Mouse (Mus musculus) granulocyte monocyte progenitor cell, adult 5-6 weeks (primary cell): Measurements from ENCODE around the gene BC028528. TPM values are rescaled to one million over a fixed set of nuclear protein-coding genes. Genes with fewer than 3 reads are reported as not detected.
"Not testable (repeated sequence)": the region's sequence is repeated elsewhere in the genome, so short reads cannot be mapped to it uniquely, and the experiment has no call there.

Experiments
- ATAC-seq: replicated peaks from 2 replicates; pipeline ENCODE4 v1.8.0; 2016; ENCODE audit warnings: mild to moderate bottlenecking, moderate TSS enrichment, inconsistent platforms; ENCODE audit not compliant: poor library complexity, severe bottlenecking
- total RNA-seq, 2 experiments: library from RNA; stranded (forward) in 1 of 2; stranded (reverse) in 1 of 2; fragments of 200-712, 200-1000 nt in 1 of 2; fragments of >200 nt in 1 of 2; fragmentation: Nextera tagmentation in 1 of 2; gene quantifications; 2 replicates each; pipeline ENCODE4 v1.2.3; 2014 to 2017

The BC028528 gene
- total RNA-seq, 2 experiments from 2014 or later: 51.1 to 65.2 TPM

DNA sequence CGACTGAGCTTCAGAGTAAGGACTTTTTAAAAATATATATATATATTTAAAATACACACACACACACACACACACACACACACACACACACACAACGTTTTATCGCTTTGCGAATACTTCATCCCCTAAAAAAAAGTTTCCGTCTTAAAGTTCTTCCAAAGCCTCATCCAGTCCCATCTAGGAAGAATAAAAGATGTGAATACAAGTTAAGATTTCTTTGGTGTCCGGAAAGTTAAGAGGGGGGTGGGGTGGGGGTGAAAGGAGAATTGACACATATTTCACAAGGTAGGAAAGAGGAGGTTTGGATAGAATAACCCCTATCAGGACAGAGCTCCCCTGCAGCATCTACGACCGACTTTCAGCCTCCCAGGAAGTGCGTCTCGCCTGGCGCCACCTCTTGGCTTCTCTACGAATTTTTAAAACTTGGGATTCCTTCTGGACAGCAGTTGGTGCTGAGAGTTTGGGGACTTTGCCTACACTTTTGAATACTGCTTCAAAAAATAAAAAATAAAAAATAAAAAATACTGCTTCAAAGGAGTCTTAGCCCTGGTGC is 14.2 kb upstream of the BC028528 start:
- ATAC-seq: peak; percentile 52

DNA sequence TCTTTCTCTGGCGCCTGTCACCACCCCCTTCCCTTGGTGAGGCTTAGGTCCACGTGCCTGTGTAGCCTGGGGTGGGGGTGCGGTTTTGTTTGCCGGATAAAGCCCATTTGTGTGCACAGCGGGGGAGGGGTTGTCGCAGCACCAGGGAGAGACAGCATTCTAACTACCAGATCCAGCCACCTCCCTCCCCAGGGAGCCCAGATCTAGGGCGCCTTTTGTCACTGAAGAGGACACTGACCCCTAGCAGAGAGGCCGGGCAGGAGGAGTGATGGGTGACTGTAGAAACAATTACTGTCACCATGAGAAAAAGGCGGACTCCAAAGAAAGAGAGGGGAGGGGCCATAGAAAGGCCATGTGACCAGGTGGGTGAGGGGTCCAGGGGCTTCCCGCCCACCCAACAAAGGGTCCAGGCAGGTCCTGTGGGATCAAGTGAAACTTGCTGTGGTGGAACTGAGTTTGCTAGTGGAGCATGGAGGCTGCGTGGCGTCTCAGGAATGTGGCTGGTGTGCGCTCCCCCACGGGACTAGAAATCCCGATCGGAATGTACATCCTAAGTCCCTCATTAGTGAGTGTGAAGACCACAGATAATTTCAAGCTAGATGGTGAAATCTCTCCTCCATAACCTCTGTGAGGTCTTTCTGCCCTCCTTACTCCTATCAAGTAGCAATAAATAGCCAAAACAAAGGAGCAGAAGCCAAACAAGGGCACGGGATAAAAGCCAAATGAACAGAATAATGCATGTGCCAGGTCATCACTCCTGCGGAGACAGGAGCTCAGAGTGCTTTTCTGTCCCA is 13.5 kb upstream of the BC028528 start:
- ATAC-seq: peak; percentile 22; the same call in 1 of the 2 replicates

DNA sequence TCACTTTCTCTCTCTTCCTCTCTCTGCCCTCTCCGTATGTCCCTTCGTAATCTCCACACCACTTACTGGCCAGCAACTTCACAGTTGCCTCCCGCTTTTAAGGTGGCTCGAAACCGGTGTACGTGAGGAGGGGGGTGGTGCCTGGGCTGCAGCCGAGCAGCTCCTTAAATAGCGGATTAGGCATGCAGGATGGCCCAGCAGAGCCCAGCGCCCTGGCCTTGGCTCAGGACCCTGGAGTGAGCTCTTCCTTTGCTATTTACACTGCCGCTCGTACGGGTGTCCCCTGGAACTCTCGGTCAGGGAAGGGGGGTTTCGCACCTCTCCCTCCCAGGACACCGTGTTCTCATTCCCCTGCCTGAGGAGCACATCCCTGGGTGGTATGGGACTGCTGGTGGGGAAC is 12.8 kb upstream of the BC028528 start, which contains the start of gene Car14:
Car14 (minus strand) TSS at position 124 of the 400 bp plus-strand sequence.
- ATAC-seq: no peak

DNA sequence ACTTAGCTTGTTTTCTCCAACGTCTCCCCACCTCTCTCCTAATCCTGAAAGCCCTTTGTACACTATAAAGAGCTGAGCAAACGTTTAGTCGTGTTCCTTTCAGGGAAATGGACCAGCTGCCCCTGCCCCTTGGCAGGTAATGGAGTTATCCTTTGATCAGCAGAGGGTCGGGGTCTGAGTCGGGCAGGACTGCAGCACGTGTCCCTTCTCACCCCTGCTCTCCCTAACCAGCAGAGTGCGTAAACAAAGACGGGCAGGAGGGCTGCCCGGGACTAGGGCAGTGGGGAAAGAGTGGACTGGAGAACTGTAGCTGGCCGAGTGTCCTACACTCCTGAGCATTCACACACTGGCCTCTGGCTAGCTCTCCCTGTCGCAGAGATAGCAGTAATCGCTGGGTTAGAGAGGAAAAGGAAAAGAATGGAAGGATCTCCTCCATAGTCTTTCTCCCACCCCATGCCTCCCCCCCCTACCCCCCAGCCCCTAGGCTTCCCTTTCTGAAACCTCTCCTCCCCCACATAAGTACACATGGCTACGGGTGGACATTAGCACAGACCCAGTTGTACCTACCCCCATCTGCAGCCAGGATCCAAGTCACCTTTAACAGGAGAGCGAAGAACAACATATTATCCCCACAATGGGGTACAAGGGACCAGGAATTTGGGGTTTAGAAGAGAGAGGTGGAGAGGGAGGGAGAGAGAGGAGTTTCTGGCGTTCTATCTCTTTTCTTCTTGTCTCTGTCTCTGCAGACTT is 12.1 kb upstream of the BC028528 start:
- ATAC-seq: no peak

DNA sequence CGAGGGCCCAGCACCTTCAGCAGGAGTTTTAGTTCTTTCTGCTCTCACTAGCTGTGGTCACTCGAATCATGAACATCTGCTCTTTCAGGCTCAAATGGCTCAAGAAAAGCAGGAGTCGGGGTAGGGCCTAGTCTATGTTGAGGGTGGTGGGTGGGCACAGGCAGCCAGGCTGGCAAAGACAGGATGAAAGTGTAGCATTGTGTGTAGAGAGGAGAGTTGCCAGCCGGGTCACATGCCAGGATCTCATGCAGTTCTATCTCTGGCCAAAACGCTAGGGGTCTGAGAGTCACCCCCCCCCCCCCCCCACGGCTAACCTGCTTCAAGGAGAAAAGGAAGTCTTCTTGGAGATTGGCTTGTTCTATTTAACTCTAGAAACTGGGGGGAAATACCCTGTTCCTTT is 10.8 kb upstream of the BC028528 start:
- no peak for ATAC-seq

DNA sequence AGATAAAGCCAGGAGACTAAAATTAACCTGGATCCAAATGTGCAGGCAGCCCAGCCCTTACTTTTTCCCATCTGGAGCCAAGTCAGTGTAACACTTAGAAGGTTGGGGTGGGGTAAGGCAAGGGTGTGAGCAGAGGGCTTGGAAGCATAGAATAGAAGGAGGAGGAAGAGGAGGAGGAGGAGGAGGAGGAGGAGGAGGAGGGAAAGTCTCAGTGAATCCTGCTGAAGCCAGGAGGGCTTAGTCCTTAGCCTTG is 10.5 kb upstream of the BC028528 start:
- no peak for ATAC-seq

DNA sequence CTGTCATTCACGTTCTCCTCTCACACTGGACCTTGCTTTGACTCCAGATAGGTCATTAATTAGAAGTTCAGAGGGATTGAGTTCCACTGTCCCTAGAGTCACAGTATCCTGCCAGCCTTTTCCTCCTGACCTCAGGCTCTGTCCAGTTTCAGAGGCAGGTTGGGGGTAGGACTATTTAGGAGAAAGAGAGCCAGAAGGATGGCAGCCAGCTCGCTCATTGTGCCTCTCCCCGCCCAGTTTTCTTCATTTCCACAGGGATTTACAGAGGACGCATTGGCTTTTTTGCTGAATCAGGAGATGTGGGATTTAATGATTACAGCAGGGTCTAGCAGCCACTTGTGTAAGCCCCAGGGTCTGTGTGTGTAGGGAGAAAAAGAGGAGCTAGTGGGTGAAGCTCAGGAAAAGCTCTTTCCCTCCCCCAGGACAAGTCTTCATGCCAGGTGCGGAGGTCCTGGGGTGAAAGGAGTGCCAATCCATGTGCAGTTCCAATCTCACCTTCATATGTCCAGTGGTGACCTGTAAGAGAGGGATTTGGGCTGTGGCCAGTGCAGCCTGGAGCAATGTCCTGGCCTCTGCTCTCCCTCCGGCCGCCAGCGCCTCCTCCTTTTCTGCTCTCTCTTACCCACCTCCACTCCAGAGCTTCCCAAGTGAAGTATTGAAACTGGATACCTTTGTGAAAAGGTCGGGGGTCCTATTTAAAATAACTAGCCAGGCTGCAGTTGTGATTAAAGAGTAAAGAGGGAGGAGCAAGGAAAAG is 10.0 kb upstream of the BC028528 start:
- no peak for ATAC-seq

DNA sequence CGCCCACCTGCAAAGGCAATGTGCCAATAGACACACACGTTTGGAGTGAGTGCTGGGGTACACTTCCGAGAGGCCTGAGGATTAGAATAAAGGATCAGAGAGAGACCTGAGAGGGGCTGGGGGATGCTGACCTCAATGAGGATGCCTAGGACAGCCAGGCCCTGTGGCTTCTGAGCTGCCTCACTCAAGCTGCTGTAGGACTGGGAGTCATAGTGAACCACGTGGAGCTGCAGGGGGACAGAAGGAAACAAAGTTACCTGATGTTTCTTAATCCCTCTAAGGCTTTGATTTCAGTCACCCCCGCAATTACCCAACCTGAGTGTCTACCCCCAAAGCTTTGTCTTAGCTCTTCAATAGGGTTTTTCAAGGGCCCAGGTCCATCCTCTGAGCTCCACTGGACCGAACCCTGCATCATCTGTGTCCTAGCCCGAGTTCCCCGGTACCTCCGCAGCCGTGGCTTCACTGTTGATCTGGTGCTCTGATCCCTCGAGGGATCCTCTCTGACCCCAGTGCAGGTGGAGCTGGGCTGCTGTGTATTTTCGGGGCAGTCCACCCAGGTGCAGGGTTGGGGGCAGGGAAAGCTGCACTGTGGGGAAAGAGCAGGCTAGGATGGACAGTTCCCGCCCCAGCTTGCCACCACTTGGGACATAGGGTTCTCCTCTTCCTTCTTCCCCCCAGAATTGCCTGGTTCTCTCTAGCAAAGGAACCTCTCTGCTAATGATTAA is 8.2 kb upstream of the BC028528 start:
- ATAC-seq: no peak

DNA sequence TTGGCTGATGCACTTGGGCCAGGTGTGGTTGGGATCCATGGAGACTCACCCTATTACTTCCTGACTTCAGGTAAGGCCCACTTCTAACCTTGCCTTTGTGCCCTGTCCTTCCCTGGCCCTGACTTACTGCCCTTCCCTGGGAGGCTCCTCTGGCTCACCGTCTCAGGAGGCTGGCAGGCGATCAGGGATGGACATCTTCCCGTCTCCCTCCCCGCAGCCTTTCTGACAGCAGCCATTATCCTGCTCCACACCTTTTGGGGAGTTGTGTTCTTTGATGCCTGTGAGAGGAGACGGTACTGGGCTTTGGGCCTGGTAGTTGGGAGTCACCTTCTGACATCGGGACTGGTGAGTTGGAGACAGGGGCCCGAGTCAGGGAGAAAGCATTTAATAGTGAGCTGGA is 3.7 kb upstream of the BC028528 start:
- ATAC-seq: not testable (repeated sequence)

DNA sequence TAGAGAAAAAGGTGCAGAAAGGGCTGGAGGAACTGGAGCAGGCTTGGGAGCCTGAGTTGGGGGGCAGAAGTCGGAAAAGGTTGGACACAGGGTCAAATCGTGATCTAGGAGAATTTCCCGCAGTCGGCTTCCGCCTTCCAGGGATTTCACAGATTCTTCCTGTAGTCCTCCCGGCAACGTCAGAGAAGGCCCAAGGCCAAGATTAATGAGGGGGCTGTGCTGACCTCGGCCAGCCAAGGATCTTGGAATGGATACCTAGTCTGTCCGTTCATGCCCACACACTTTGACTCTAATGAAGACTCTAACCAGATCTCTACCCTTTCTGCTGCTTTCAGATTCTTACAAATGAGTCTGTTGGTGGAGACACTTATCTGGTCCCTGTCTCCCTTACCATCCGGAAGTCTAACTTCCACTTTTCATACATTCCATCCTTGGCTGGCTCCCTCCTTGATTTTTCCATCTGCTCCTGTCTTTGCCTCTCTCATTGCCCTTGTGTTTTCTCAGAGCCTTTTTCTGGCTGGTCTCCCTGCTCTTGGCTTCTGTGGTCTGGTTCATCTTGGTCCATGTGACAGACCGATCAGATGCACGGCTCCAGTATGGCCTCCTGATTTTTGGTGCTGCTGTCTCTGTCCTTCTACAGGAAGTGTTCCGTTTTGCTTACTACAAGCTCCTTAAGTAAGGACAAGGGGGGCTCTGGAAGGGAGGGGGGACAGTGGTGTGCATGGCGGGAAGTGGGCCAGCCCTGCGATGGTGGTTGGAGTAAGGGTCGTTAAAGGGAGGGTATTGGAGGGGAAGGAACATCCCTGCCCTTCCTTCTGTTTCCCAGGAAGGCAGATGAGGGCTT is 2.7 kb upstream of the BC028528 start:
- no peak for ATAC-seq

DNA sequence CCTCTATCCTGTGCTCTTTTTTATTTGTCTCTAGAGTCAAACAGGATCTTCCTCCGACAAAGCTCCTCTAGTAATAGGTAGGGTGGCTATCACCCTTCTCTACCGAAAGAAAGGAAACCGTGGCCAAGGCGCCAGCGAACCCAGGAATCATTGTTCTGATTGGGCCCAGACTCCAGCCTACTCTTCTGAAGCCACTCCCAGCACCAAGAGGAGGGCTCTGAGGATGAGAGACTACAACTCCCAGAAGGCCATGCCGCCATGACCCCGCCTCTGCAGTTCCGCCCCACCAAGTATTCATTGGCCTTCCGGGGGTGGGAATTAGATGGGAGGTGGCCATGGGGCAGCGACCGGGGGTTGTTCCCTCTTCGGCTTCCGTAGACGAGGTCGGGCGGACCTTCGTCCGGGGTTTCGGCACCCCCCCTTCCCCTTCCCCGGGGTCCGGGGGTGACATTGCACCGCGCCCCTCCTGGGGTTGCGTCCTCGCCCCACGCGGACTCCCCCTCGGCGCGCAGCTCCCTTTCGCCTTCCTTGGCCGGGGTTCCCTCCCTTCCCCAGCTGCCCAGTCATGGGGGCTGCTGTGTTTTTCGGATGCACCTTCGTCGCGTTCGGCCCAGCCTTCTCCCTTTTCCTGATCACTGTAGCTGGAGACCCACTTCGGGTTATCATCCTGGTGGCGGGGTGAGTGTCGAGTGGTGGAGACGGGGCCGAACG is 2.0 kb upstream of the BC028528 start, which contains the start of gene Aph1a:
Aph1a (plus strand) TSS at position 364 of the 711 bp plus-strand sequence.
- peak; percentile 88 for ATAC-seq

DNA sequence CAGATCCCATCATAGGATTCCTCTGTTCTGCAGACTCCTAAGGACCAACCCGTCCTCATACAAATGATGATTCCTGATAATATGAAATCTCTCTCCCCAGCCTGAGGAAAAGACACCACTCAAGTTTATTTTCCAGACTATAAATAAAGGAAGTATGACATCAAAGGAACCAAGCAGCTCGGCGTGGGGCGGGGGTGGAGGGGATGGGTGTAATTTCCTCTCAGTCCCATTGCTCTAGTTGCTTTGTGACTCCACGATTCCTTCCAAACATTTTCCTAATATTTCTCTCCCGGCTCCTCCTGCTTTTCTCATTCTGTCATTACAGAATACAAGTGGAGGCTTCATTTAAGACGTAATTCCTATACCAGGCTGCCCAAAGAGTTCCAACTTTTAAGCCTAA is 1.3 kb upstream of the BC028528 start:
- no peak for ATAC-seq

DNA sequence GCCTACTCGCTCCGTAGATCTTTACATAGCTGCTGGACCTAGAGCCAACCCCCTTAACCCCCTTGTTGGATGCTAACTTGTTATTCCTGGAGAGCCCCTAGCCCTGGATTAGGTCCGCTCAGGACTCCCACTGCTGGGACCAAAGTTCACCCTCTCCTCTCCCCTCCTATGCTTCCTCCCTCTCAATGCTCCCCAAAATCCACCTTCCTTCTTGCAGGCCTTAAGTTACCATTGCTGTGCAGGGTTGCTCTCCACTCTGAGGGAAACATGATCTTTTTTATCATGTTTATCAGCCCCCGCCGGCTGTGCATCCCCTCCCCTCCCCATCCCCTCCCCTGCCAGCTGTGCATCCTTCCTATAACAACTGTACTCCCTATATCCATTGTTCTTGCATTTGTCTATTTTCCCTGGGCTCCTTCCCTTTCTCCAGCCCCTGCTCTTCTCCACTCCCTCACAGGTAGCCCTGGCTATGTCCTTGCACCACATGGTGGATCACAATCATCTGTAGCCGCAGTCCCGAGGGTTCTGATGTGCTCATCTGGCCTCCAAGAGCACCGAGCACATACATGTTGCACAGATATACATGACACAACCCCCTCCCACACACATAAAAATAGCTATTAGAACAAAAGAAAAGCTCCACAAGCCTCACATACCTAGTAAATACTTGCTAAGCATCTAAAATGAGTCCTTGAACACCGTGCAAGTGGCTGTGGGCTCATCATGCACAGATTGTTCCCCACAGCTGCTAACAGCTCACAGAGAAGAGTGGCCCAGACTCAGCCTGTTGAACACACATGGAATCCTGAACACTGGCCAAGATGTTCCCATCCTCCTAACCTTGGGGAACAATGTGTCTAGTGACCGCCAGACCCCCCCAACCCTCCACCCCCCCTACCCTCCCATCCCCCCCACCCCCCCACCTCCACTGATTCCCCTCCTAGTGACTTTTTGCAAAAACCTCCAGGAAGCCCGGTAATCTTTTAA is 554 bp upstream of the BC028528 start:
- ATAC-seq: no peak

DNA sequence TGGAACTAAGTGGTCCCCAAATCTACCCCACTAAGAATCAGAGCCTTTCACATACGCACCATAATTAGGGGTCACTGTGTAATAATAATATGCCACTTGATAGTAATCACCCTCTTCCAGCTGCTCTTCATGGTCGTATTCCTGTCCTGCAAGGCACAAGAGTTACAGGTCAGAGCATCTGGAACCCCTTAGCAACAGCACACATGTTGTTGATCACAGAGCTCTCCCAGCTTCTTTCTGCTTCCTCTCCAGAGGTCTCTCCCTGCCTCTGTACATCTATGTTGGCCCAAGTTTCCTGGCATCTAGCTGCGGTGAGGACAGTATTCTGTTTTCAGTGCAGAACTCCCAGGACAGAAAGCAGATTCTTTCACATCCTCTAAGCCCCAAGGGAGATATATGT is 2.1 kb downstream of the BC028528 start:
- ATAC-seq: no peak

DNA sequence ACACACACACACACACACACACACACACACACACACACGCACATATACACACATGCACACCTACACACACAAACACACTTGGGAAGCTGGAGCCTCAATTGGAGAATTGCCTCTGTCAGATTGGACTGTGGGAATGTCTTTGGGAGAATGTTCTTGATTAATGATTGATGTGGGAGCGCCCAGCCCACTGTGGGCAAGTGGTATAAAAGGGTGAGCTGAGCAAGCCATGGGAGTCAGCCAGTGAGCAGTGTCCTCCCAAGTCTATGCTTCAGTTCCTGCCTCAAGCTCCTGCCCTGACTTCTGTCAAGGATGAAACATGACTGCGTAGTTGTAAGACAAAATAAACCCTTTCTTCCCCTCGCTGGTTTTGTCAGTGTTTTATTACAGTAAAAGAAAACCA is 4.2 kb downstream of the BC028528 start:
- ATAC-seq: no peak

DNA sequence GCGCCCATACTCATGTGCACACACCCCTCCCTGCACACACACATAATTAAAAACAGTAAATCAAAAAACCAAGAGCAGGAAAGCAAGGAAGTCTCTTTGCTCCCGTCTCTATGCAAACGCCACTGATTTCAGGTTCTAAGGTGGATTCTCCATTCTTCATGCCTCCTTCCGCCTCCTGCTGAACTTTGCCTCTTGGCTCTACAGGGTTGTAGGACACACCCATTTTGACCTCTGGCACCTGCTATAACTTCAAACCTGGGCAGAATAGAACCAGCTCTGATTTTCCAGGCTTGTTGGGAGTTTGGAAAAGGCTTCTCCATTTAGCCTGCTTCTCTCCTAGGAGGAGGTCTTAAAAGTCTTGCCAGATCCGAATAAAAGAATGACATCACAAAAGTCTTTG is 7.4 kb downstream of the BC028528 start:
- ATAC-seq: no peak

DNA sequence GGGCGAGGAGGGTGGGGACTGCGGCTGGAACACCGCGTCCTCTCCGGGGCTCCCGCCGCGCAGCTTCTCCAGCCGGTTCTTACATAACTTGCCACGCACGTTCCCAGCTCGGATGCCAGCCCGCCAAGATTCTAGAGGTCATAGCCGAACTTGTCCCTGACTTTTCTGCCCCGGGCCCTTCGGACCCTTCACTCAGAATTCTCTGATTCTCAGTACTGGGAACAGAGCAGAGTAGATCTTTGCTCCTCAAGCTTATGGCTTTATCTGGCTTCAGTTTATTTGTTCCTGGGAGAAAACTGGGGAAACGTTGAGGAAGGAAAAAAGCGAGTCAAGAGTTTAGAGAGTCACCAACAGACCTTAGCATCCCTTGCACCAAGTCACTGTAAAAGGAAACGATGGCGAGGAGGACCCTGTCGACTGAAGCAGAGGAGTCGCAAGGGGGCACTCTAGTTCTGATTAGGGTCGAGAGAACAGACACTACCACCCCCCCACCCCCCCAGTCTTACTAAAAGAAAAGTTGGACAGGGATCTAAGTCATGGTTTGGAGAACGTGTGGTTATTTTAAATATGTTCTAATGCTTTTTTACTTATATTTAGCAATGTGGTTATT is 8.9 kb downstream of the BC028528 start:
- no peak for ATAC-seq
